Mouse (Mus musculus) ES-CJ7 (cell line): ENCODE measurements around the gene Tjp2.

Experiments used
- DNase-seq: peaks from one replicate; pipeline ENCODE4 v3.0.0; 2011; ENCODE audit warnings: low read depth, low spot score

Tjp2 gene

GRCm38 (mm10) chr19:24180415-24180814 lies 44.4 kb downstream of the Tjp2 start:
- DNase-seq, result no peak

GRCm38 (mm10) chr19:24178086-24178485 lies 46.7 kb downstream of the Tjp2 start:
- peak; percentile 37 for DNase-seq

- peak; percentile 74 for DNase-seq
Observed at GRCm38 (mm10) chr19:24176692-24177091, 48.1 kb downstream of the Tjp2 start.

- no peak for DNase-seq
Observed at GRCm38 (mm10) chr19:24174896-24175295, 49.9 kb downstream of the Tjp2 start.

GRCm38 (mm10) chr19:24173608-24174523 lies 51.0 kb downstream of the Tjp2 start:
- peak; percentile 64 for DNase-seq

- DNase-seq, result no peak
Observed at GRCm38 (mm10) chr19:24173020-24173419, 51.8 kb downstream of the Tjp2 start.

- DNase-seq, result no peak
Observed at GRCm38 (mm10) chr19:24168531-24168930, 56.3 kb downstream of the Tjp2 start.

GRCm38 (mm10) chr19:24166516-24167091 lies 58.2 kb downstream of the Tjp2 start:
- DNase-seq, result peak; percentile 50

- DNase-seq, result no peak
Observed at GRCm38 (mm10) chr19:24163974-24164373, 60.9 kb downstream of the Tjp2 start.

GRCm38 (mm10) chr19:24160460-24160859 lies 64.4 kb downstream of the Tjp2 start:
- no peak for DNase-seq

GRCm38 (mm10) chr19:24159751-24160150 lies 65.1 kb downstream of the Tjp2 start:
- DNase-seq, result no peak

GRCm38 (mm10) chr19:24159334-24159733 lies 65.5 kb downstream of the Tjp2 start:
- DNase-seq, result no peak

GRCm38 (mm10) chr19:24156067-24156455 lies 68.8 kb downstream of the Tjp2 start:
- DNase-seq, result no peak

- DNase-seq, result no peak
Observed at GRCm38 (mm10) chr19:24155395-24156066, 69.3 kb downstream of the Tjp2 start.

- DNase-seq, result peak; percentile 53
Observed at GRCm38 (mm10) chr19:24153266-24154023, 71.4 kb downstream of the Tjp2 start.

GRCm38 (mm10) chr19:24144009-24144408 lies 80.8 kb downstream of the Tjp2 start:
- DNase-seq, result no peak

- no peak for DNase-seq
Observed at GRCm38 (mm10) chr19:24142621-24143061, 82.2 kb downstream of the Tjp2 start.

- no peak for DNase-seq
Observed at GRCm38 (mm10) chr19:24140298-24140697, 84.5 kb downstream of the Tjp2 start.

- DNase-seq, result no peak
Observed at GRCm38 (mm10) chr19:24137392-24137791, 87.4 kb downstream of the Tjp2 start.

GRCm38 (mm10) chr19:24134991-24135390 lies 89.8 kb downstream of the Tjp2 start:
- no peak for DNase-seq

- DNase-seq, result no peak
Observed at GRCm38 (mm10) chr19:24134144-24134911, 90.5 kb downstream of the Tjp2 start.
